Mouse (Mus musculus): ENCODE measurements at regions not wholly inside any gene's neighbourhood (a gene's known extent, or its start where the extent isn't known, plus 50 kb on each side); places are given as distances from the start of the nearest gene placed in this dataset.
"Not testable (repeated sequence)": the region's sequence is repeated elsewhere in the genome, so short reads cannot be mapped to it uniquely, and the experiment has no call there.

- not testable (repeated sequence) for H3K27ac ChIP-seq (ENCODE audit: insufficient read depth, low read depth, low read length); H3K4me1 ChIP-seq (ENCODE audit: control insufficient read depth, insufficient read depth, low read length); H3K4me3 ChIP-seq (ENCODE audit: insufficient read depth, low read length)
Observed at GRCm38 (mm10) chr17:10150403-10150689, 169.3 kb downstream of the Qk start.

- Histone ChIP-seq H3K27ac (ENCODE audit: insufficient read depth, low read depth, low read length) (no peak overlapping the region), H3K4me1 (ENCODE audit: control insufficient read depth, insufficient read depth, low read length) (peaks cover 5% of the 10 kb centered on the region; the same call in 1 of the 2 replicates), H3K4me3 (ENCODE audit: insufficient read depth, low read length) (no peak overlapping the region)
- TF ChIP-seq POLR2A (IDR thresholded peaks at IDR 0.05; ENCODE audit: borderline replicate concordance, low read depth, low read length): no peak
- TF ChIP-seq CTCF (IDR thresholded peaks at IDR 0.05; ENCODE audit: low read depth, low read length): no peak
Observed at GRCm38 (mm10) chr17:10149682-10150402, 169.8 kb downstream of the Qk start.

- H3K27ac ChIP-seq (ENCODE audit: insufficient read depth, low read depth, low read length): no peak overlapping the region
- H3K4me3 ChIP-seq (ENCODE audit: insufficient read depth, low read length): no peak overlapping the region
- TF ChIP-seq CTCF (IDR thresholded peaks at IDR 0.05; ENCODE audit: low read depth, low read length): no peak
- no peak for TF ChIP-seq POLR2A (IDR thresholded peaks at IDR 0.05; ENCODE audit: borderline replicate concordance, low read depth, low read length)
- H3K4me1 ChIP-seq (ENCODE audit: control insufficient read depth, insufficient read depth, low read length): no peaks in the 10 kb centered on the region
Observed at GRCm38 (mm10) chr17:10147106-10147505, 172.5 kb downstream of the Qk start.

GRCm38 (mm10) chr17:10146576-10146975 is 173.1 kb downstream of the Qk start:
- no peak overlapping the region for H3K27ac ChIP-seq (ENCODE audit: insufficient read depth, low read depth, low read length)
- H3K4me3 ChIP-seq (ENCODE audit: insufficient read depth, low read length): no peak overlapping the region
- TF ChIP-seq CTCF (IDR thresholded peaks at IDR 0.05; ENCODE audit: low read depth, low read length) (no peak), POLR2A (IDR thresholded peaks at IDR 0.05; ENCODE audit: borderline replicate concordance, low read depth, low read length) (no peak)
- H3K4me1 ChIP-seq (ENCODE audit: control insufficient read depth, insufficient read depth, low read length): no peaks in the 10 kb centered on the region

- Histone ChIP-seq H3K27ac (ENCODE audit: insufficient read depth, low read depth, low read length) (no peak overlapping the region), H3K4me1 (ENCODE audit: control insufficient read depth, insufficient read depth, low read length) (no peaks in the 10 kb centered on the region), H3K4me3 (ENCODE audit: insufficient read depth, low read length) (no peak overlapping the region)
- TF ChIP-seq POLR2A (IDR thresholded peaks at IDR 0.05; ENCODE audit: borderline replicate concordance, low read depth, low read length) (no peak), CTCF (IDR thresholded peaks at IDR 0.05; ENCODE audit: low read depth, low read length) (no peak)
Observed at GRCm38 (mm10) chr17:10138847-10139246, 180.8 kb downstream of the Qk start.

GRCm38 (mm10) chr17:10138374-10138773 is 181.3 kb downstream of the Qk start:
- Histone ChIP-seq H3K4me3 (ENCODE audit: insufficient read depth, low read length) (no peak overlapping the region), H3K4me1 (ENCODE audit: control insufficient read depth, insufficient read depth, low read length) (no peaks in the 10 kb centered on the region), H3K27ac (ENCODE audit: insufficient read depth, low read depth, low read length) (no peak overlapping the region)
- no peak for TF ChIP-seq CTCF (IDR thresholded peaks at IDR 0.05; ENCODE audit: low read depth, low read length)
- TF ChIP-seq POLR2A (IDR thresholded peaks at IDR 0.05; ENCODE audit: borderline replicate concordance, low read depth, low read length): no peak

GRCm38 (mm10) chr17:10135111-10135510 is 184.5 kb downstream of the Qk start:
- no peaks in the 10 kb centered on the region for H3K4me1 ChIP-seq (ENCODE audit: control insufficient read depth, insufficient read depth, low read length)
- TF ChIP-seq POLR2A (IDR thresholded peaks at IDR 0.05; ENCODE audit: borderline replicate concordance, low read depth, low read length): no peak
- no peak for TF ChIP-seq CTCF (IDR thresholded peaks at IDR 0.05; ENCODE audit: low read depth, low read length)
- H3K27ac ChIP-seq (ENCODE audit: insufficient read depth, low read depth, low read length): no peak overlapping the region
- H3K4me3 ChIP-seq (ENCODE audit: insufficient read depth, low read length): no peak overlapping the region

GRCm38 (mm10) chr17:10128591-10128990 is 191.1 kb downstream of the Qk start:
- Histone ChIP-seq H3K27ac (ENCODE audit: insufficient read depth, low read depth, low read length) (no peak overlapping the region), H3K4me3 (ENCODE audit: insufficient read depth, low read length) (no peak overlapping the region), H3K4me1 (ENCODE audit: control insufficient read depth, insufficient read depth, low read length) (no peaks in the 10 kb centered on the region)
- TF ChIP-seq CTCF (IDR thresholded peaks at IDR 0.05; ENCODE audit: low read depth, low read length) (no peak), POLR2A (IDR thresholded peaks at IDR 0.05; ENCODE audit: borderline replicate concordance, low read depth, low read length) (no peak)

- TF ChIP-seq POLR2A (IDR thresholded peaks at IDR 0.05; ENCODE audit: borderline replicate concordance, low read depth, low read length) (no peak), CTCF (IDR thresholded peaks at IDR 0.05; ENCODE audit: low read depth, low read length) (no peak)
- no peak overlapping the region for H3K27ac ChIP-seq (ENCODE audit: insufficient read depth, low read depth, low read length)
- H3K4me3 ChIP-seq (ENCODE audit: insufficient read depth, low read length): no peak overlapping the region
- no peaks in the 10 kb centered on the region for H3K4me1 ChIP-seq (ENCODE audit: control insufficient read depth, insufficient read depth, low read length)
Observed at GRCm38 (mm10) chr17:10122411-10122810, 197.2 kb downstream of the Qk start.

- no peak overlapping the region for H3K4me3 ChIP-seq (ENCODE audit: insufficient read depth, low read length)
- TF ChIP-seq CTCF (IDR thresholded peaks at IDR 0.05; ENCODE audit: low read depth, low read length): no peak
- TF ChIP-seq POLR2A (IDR thresholded peaks at IDR 0.05; ENCODE audit: borderline replicate concordance, low read depth, low read length): no peak
- H3K4me1 ChIP-seq (ENCODE audit: control insufficient read depth, insufficient read depth, low read length): no peaks in the 10 kb centered on the region
- H3K27ac ChIP-seq (ENCODE audit: insufficient read depth, low read depth, low read length): no peak overlapping the region
Observed at GRCm38 (mm10) chr17:10112118-10112517, 207.5 kb downstream of the Qk start.

GRCm38 (mm10) chr17:10110375-10110675 is 209.3 kb downstream of the Qk start:
- Histone ChIP-seq H3K4me1 (ENCODE audit: control insufficient read depth, insufficient read depth, low read length) (no peaks in the 10 kb centered on the region), H3K4me3 (ENCODE audit: insufficient read depth, low read length) (no peak overlapping the region), H3K27ac (ENCODE audit: insufficient read depth, low read depth, low read length) (no peak overlapping the region)
- TF ChIP-seq POLR2A (IDR thresholded peaks at IDR 0.05; ENCODE audit: borderline replicate concordance, low read depth, low read length) (no peak), CTCF (IDR thresholded peaks at IDR 0.05; ENCODE audit: low read depth, low read length) (no peak)
